Mouse (Mus musculus) lung, adult 2 months (tissue): ENCODE data around the gene Txnrd3.

Experiments used
- CTCF ChIP-seq: fragments of 200-500 bp; IDR thresholded peaks from 2 replicates; pipeline ENCODE4 v1.5.1; 2011; ENCODE audit warnings: mild to moderate bottlenecking, low read length, control low read depth; ENCODE audit not compliant: insufficient read depth
- POLR2A ChIP-seq: fragments of 200-500 bp; IDR thresholded peaks from 2 replicates; pipeline ENCODE4 v1.6.1; 2011; ENCODE audit warnings: low read depth, mild to moderate bottlenecking, control low read depth, low read length, borderline replicate concordance; ENCODE audit errors: extremely low read depth

DNA sequence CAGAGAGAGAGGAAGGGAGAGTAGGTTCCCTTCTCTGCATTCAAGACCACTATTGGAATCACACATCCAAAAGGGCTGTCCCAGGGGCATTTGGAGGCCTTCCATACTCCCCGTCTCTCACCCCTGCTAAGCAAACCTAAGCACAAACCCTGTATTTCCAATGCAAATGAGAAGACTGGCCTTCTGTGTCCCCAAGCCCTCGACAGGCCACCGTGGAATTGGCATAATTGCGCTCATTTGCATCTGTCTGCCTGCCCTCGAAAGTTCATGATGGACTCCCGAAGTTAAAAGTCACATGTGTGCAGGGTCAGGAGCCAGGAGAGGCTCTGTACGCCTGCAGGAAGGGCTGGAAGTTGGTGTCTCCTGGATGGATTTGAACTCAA is 28.4 kb upstream of the Txnrd3 start:
- TF ChIP-seq POLR2A (no peak), CTCF (no peak)
